Mouse (Mus musculus) embryonic stem cell, embryonic (primary cell): ENCODE measurements around the gene Tesk1.

Source experiments
- CTCF ChIA-PET, 4 experiments: fragments of 300-600 bp in 2 of 4; fragments of 350-600 bp in 2 of 4; sonication (Branson Sonifier 250); formaldehyde crosslinking; loops; one replicate each; lab custom pipeline; 2022; ENCODE audit warnings: inconsistent platforms in 2 of 4; lab: Charles Lee
- POLR2A ChIA-PET, 4 experiments: fragments of 300-600 bp in 2 of 4; fragments of 350-600 bp in 2 of 4; sonication (Branson Sonifier 250); formaldehyde crosslinking; loops; one replicate each; lab custom pipeline; 2022; ENCODE audit warnings: antibody characterized with exemption in 4 of 4, inconsistent platforms in 1 of 4; lab: Charles Lee

Gene Tesk1

DNA sequence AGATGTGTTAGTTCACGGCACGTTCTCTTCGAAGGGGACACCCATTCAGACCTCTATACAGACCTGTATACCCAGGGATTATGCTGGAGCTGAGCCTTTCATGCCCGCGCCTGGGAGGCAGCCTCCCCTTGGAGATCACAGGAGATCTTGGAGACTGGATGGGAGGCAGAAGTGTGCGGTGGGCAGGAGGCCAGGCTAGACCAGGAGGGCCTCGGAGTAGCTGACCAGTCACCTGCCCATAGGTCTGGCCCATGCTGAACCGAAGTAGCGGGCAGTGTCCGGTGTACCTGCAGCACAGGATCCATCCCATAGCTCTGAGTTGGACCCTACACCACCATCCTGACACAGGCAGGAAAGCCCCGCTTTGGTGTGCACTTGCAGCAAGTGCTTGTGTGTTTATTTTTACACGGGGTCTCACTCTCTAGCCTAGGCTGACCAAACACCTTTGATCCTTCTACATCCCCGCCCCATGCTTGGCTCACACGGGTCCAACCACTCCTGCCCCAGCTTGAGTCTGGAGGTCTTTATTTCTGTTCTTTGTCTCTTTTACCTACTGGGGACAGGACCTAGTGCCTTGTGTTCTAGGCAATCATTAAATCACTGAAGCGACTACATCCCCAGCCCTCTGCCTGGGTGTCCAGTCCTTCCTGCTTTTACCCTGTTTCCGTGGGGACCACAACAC, 13.4 kb upstream of the Tesk1 start:
- CTCF ChIA-PET, result interaction anchor here (0.5 to 1.7 kb wide), 12 partner anchors 49 to 388 kb away, joined by 3 to 8 read pairs (median 4); partner anchors contain the start of gene Tln1 (in 1 of the 4)
- POLR2A ChIA-PET, result interaction anchor here in 3 of 4 experiments (0.6 to 2.0 kb wide), 13 partner anchors 11 to 369 kb away, joined by 3 to 4 read pairs (median 3); partner anchors contain the start of genes Arhgef39 (in 1 of the 3), Atp8b5 (in 1 of the 3) and Unc13b (in 1 of the 3)

DNA sequence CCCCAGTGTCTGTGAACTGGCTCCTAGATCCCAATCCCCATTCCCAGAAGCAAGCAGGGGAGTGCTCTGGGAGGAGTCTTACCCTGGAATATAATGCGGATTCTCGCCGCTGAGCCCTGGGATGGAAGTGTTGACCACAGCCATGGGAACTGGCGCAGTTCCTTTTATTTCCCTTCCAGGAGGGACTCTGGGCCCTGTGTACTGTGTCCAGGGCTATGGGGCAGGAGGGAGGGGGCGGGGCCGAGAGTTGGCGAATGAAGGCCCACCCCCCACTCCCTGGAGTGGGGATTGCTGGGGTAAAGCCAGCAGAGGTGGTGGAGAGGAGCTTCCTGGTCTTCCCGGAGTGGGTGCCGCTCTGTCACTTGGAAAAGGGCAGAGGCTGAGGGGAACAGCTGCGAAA, 12.8 kb upstream of the Tesk1 start, which contains the start of gene Fam166b:
Fam166b (minus strand) TSS at position 189 of the 400 bp plus-strand sequence.
- ChIA-PET POLR2A (interaction anchor here in 2 of 4 experiments (0.5 to 2.1 kb wide), 8 partner anchors 10 to 162 kb away, joined by 3 to 9 read pairs (median 4); partner anchors contain the start of gene Atp8b5 (in 1 of the 2)), CTCF (interaction anchor here in 3 of 4 experiments (0.5 to 1.6 kb wide), 5 partner anchors 50 to 331 kb away, joined by 3 to 8 read pairs (median 5); no protein-coding TSS in a partner anchor)

GRCm38 (mm10) chr4:43431690-43432089, 10.0 kb upstream of the Tesk1 start:
- CTCF ChIA-PET, result interaction anchor here (0.5 to 3.2 kb wide), 78 partner anchors 8 to 1967 kb away, joined by 3 to 23 read pairs (median 4); partner anchors contain the start of genes Ccdc107 (in 3 of the 4), Creb3 (in 3 of the 4), Tln1 (in 3 of the 4) and Sit1 (in 2 of the 4)
- POLR2A ChIA-PET, result interaction anchor here in 3 of 4 experiments (0.6 to 2.0 kb wide), 12 partner anchors 9 to 431 kb away, joined by 3 to 10 read pairs (median 4); partner anchors contain the start of genes Arhgef39 (in 1 of the 3), Tesk1 (in 1 of the 3) and Vcp (in 1 of the 3)

DNA sequence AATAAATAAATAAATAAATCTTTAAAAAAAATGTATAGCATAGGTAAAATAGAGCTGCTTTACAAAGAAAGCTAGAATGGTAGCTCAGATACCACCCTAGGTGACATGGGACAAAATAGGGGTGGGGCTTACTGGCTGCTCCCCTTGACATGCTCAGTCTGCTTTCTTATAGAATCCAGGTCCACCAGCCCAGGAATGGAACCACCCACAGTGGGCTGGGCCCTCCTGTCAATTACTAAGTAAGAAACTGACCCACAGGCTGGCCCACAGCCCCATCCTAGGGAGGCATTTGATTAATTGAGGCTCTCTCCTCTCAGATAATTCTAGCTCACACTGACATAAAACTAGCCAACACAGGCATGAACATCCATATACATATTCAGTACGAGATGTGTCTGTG, 8.9 kb upstream of the Tesk1 start:
- ChIA-PET CTCF (interaction anchor here (0.6 to 3.2 kb wide), 19 partner anchors 15 to 1419 kb away, joined by 3 to 23 read pairs (median 4); partner anchors contain the start of gene Sit1 (in 2 of the 4)), POLR2A (interaction anchor here in 3 of 4 experiments (0.6 to 2.0 kb wide), 10 partner anchors 8 to 1429 kb away, joined by 3 to 10 read pairs (median 4); partner anchors contain the start of genes Creb3 (in 1 of the 3), Tesk1 (in 1 of the 3) and Tln1 (in 1 of the 3))

DNA sequence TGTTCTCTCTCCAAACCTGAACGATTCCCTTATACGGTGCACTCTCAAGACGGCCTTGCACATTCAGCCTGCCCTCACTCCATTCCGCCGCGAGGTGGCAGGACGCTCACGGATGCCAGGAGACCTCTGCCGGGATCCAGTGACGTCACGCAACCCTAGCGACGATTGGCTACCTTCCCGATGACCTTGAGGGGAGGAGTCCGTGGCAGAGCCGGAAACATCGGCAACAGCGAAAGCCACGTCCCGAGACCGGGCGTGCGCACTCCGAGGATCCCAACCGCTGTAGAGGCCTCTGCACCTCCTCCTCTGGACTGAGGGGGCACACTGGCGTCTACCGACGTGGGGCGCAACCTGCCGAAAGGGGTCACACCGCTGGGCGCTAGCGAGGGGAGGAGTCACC, 305 bp downstream of the Tesk1 start:
- ChIA-PET POLR2A (interaction anchor here in 2 of 4 experiments (1.6 kb wide), 3 partner anchors 10 to 120 kb away, joined by 4 to 6 read pairs (median 5); partner anchors contain the start of genes Creb3 (in 1 of the 2) and Tln1 (in 1 of the 2)), CTCF (interaction anchor here (1.0 to 1.8 kb wide), 6 partner anchors 10 to 88 kb away, joined by 3 to 14 read pairs (median 5); no protein-coding TSS in a partner anchor)

- POLR2A ChIA-PET, result interaction anchor here in 2 of 4 experiments (1.0 to 1.4 kb wide), 4 partner anchors 9 to 86 kb away, joined by 3 to 7 read pairs (median 6); partner anchors contain the start of gene Ccdc107 (in 1 of the 2)
- CTCF ChIA-PET, result interaction anchor here in 2 of 4 experiments (1.0 to 1.3 kb wide), 2 partner anchors 36 to 37 kb away, joined by 5 to 6 read pairs; no protein-coding TSS in a partner anchor
These were observed 970 bp downstream of the Tesk1 start for GRCm38 (mm10) chr4:43442456-43443361.

- POLR2A ChIA-PET, result interaction anchor here in 3 of 4 experiments (0.6 to 1.4 kb wide), 21 partner anchors 8 to 443 kb away, joined by 3 to 9 read pairs (median 4); partner anchors contain the start of genes Ccdc107 (in 3 of the 3), Arhgef39 (in 1 of the 3), Cd72 (in 1 of the 3) and Creb3 (in 1 of the 3)
- CTCF ChIA-PET, result interaction anchor here (0.5 to 1.3 kb wide), 9 partner anchors 10 to 378 kb away, joined by 3 to 8 read pairs (median 4); no protein-coding TSS in a partner anchor
These were observed 1.8 kb downstream of the Tesk1 start for GRCm38 (mm10) chr4:43443511-43443910.

GRCm38 (mm10) chr4:43447251-43447650, 5.5 kb downstream of the Tesk1 start:
- CTCF ChIA-PET, result interaction anchor here (0.6 to 1.6 kb wide), 7 partner anchors 10 to 81 kb away, joined by 3 to 8 read pairs (median 4); no protein-coding TSS in a partner anchor
- POLR2A ChIA-PET, result interaction anchor here in 2 of 4 experiments (1.3 to 1.6 kb wide), 2 partner anchors 44 to 46 kb away, joined by 3 read pairs; no protein-coding TSS in a partner anchor

DNA sequence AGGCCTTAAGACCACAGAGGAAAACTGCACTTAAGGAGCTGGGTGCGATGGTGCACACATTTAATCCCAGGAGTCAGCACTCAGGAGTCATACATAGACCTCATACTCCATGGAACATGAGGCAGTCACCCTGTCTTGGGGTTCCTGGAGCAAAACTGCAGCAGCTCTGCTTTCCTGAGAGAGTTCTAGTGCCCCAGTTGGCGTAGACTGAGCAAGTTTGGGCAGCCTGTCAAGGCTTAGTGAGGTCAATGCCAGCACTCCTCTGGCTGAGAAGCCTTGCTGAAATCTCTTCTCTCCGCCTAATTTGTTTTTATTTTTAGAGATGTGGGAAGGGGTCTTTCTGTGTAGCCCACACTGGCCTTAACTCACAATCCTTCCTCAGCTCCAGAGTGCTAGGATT, 6.8 kb downstream of the Tesk1 start:
- ChIA-PET POLR2A (interaction anchor here in 1 of 4 experiments (0.6 to 1.6 kb wide), 2 partner anchors 43 to 96 kb away, joined by 3 to 8 read pairs; no protein-coding TSS in a partner anchor), CTCF (interaction anchor here in 3 of 4 experiments (0.5 to 1.6 kb wide), 3 partner anchors 16 to 394 kb away, joined by 3 to 8 read pairs (median 6); no protein-coding TSS in a partner anchor)

- ChIA-PET POLR2A (interaction anchor here in 2 of 4 experiments (0.6 to 1.3 kb wide), 4 partner anchors 9 to 29 kb away, joined by 3 to 4 read pairs (median 3); partner anchors contain the start of gene Tesk1 (in 1 of the 2)), CTCF (interaction anchor here in 2 of 4 experiments (0.6 to 1.6 kb wide), 2 partner anchors 47 to 1133 kb away, joined by 3 read pairs; partner anchors contain the start of gene Arhgef39 (in 1 of the 2))
These were observed 10.6 kb downstream of the Tesk1 start for GRCm38 (mm10) chr4:43452315-43452714.

DNA sequence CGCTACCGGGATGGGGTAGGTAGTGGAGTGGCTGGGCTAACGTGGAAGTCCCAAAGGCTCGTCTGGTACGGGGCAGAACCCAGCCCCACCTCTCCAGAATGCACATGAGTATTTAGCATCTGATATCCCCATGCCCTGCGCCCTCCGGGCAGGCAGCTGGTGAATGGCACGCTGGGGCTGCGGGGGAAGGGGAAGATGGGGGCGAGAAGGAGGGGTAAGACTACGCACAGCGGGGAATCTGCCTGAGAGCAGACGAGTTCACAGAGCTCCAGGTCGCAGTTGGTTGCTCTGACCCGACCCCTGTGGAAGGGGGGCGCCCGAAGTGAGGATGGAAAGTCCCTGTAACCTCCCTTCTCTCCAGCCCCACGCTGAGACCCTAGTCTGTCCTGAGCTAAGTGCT, 11.7 kb downstream of the Tesk1 start:
- CTCF ChIA-PET, result interaction anchor here in 2 of 4 experiments (0.6 to 1.5 kb wide), 6 partner anchors 10 to 121 kb away, joined by 3 to 4 read pairs (median 3); no protein-coding TSS in a partner anchor
- POLR2A ChIA-PET, result interaction anchor here in 3 of 4 experiments (0.9 to 1.4 kb wide), 4 partner anchors 8 to 16 kb away, joined by 3 read pairs; no protein-coding TSS in a partner anchor

- CTCF ChIA-PET, result interaction anchor here in 3 of 4 experiments (0.5 to 1.5 kb wide), 11 partner anchors 22 to 1953 kb away, joined by 3 to 7 read pairs (median 3); no protein-coding TSS in a partner anchor
- POLR2A ChIA-PET, result interaction anchor here in 3 of 4 experiments (0.7 to 1.5 kb wide), 8 partner anchors 9 to 45 kb away, joined by 3 read pairs; partner anchors contain the start of gene Arhgef39 (in 1 of the 3)
These were observed 12.5 kb downstream of the Tesk1 start, which contains the start of gene Cd72 for GRCm38 (mm10) chr4:43454041-43454836. Gene Cd72, minus strand, starts transcription at chr4:43454628.

DNA sequence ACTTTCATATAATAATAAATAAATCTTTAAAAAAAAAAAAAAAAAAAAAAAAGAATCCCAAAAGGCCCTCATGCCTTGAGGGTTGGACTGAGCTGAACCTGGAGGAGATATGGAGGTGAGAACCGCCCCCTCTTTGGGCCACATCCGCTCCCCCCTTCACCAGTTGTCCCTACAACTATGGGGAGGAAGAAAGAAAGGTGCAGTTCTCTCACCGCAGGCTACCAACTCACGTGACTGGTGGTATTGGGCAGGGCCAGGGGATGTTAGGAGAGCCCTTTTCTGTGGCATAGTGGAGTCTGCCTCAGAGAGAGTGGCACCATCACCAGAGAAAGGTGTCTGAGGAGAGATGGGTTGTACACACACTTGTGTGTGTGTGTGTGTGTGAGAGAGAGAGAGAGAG, 14.7 kb downstream of the Tesk1 start:
- ChIA-PET CTCF (interaction anchor here (0.5 to 1.1 kb wide), 9 partner anchors 10 to 1518 kb away, joined by 3 to 7 read pairs (median 4); no protein-coding TSS in a partner anchor), POLR2A (interaction anchor here in 2 of 4 experiments (0.6 to 1.5 kb wide), 4 partner anchors 11 to 224 kb away, joined by 3 read pairs; partner anchors contain the start of gene Arhgef39 (in 1 of the 2))

DNA sequence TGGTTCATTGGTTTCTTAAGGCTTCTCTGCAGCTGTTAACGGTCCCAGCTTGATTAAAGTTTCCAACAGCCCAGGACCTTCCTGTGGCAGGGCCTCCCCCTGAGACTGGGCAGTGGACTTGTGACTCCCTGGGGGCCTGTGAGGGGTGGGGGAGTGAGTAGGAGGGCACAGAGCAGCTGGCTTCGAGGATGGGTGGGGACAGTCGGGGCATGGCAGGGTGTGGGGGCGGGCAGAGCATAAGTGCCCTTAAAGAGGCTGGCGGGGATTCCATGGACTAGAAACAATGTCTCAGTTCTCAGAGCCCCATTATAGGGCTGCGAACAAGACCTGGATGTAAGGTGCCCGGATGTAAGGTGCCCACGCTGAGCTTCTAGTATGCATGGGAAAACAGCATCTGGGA, 15.4 kb downstream of the Tesk1 start:
- ChIA-PET CTCF (interaction anchor here (0.6 to 3.0 kb wide), 6 partner anchors 10 to 71 kb away, joined by 3 to 15 read pairs (median 4); no protein-coding TSS in a partner anchor), POLR2A (interaction anchor here in 3 of 4 experiments (0.8 to 1.5 kb wide), 6 partner anchors 10 to 42 kb away, joined by 3 read pairs; partner anchors contain the start of genes Arhgef39 (in 1 of the 3) and Ccdc107 (in 1 of the 3))

- CTCF ChIA-PET, result interaction anchor here in 1 of 4 experiments (0.6 kb wide), 1 partner anchor 536 kb away, joined by 3 read pairs; no protein-coding TSS in a partner anchor
- POLR2A ChIA-PET, result no interaction called here
These were observed 21.4 kb downstream of the Tesk1 start for GRCm38 (mm10) chr4:43463102-43463501.
